Mouse (Mus musculus) CH12.LX (cell line): ENCODE results near the gene Gm43738. TPM values are rescaled to one million over a fixed set of nuclear protein-coding genes. Genes with fewer than 3 reads are reported as not detected.

Experiments
- DNase-seq: peaks from one replicate; pipeline ENCODE4 v3.0.0-alpha.2; 2013; ENCODE audit errors: extremely low read depth
- H3K27ac ChIP-seq: 2 replicates; pipeline ENCODE4 v1.5.1; 2012; ENCODE audit warnings: low read depth, mild to moderate bottlenecking, control low read depth, moderate library complexity; ENCODE audit not compliant: insufficient read depth
- H3K27me3 ChIP-seq: replicated peaks from 2 replicates; pipeline ENCODE3; 2012; ENCODE audit warnings: inconsistent platforms
- H3K36me3 ChIP-seq, 2 experiments: replicated peaks in 1 of 2; 2 replicates each; pipeline versions ENCODE3 to v1.6.1; 2012; ENCODE audit warnings: inconsistent platforms in 1 of 2, low read length in 1 of 2, mild to moderate bottlenecking in 1 of 2, mixed read lengths in 1 of 2, moderate library complexity in 1 of 2; ENCODE audit not compliant: control insufficient read depth in 1 of 2, insufficient read depth in 1 of 2
- H3K4me1 ChIP-seq, 2 experiments: 2 replicates each; pipeline ENCODE4 v1.6.1; 2012; ENCODE audit warnings: inconsistent platforms in 1 of 2, moderate library complexity in 1 of 2; ENCODE audit not compliant: insufficient read depth in 2 of 2, control insufficient read depth in 1 of 2
- H3K4me2 ChIP-seq: 2 replicates; pipeline ENCODE4 v1.6.1; 2012; ENCODE audit warnings: low read depth, mild to moderate bottlenecking, control low read depth; ENCODE audit not compliant: poor library complexity, insufficient read depth, severe bottlenecking
- H3K4me3 ChIP-seq, 3 experiments: fragments of 150-350 bp in 1 of 3; sonication (generic) in 1 of 3; replicated peaks in 1 of 3; 2 replicates each; pipeline versions ENCODE3 to v1.5.1; 2011 to 2012; ENCODE audit warnings: low read depth in 2 of 3, low read length in 2 of 3, mild to moderate bottlenecking in 2 of 3, moderate library complexity in 2 of 3, control low read depth in 1 of 3, improper control_type of control experiment in 1 of 3, inconsistent platforms in 1 of 3, mixed read lengths in 1 of 3; ENCODE audit not compliant: poor library complexity in 1 of 3
- H3K79me2 ChIP-seq: replicated peaks from 2 replicates; pipeline ENCODE4 v1.6.1; 2012; ENCODE audit warnings: mild to moderate bottlenecking, moderate library complexity; ENCODE audit not compliant: control insufficient read depth, poor library complexity, insufficient read depth, severe bottlenecking; ENCODE audit errors: extremely low read depth
- H3K9ac ChIP-seq: 2 replicates; pipeline ENCODE4 v1.6.1; 2012; ENCODE audit warnings: low read depth, mild to moderate bottlenecking, control low read depth, moderate library complexity; ENCODE audit not compliant: insufficient read depth
- H3K9me3 ChIP-seq: replicated peaks from 2 replicates; pipeline ENCODE3; 2012; ENCODE audit warnings: low read length, inconsistent platforms, mixed read lengths
- ELF1 ChIP-seq: IDR thresholded peaks from 2 replicates; pipeline ENCODE4 v1.6.1; 2014; ENCODE audit warnings: low read depth, mild to moderate bottlenecking, inconsistent platforms, low read length, improper control_type of control experiment
- EP300 ChIP-seq: IDR thresholded peaks from 2 replicates; pipeline ENCODE4 v1.6.1; 2011; ENCODE audit warnings: low read length, improper control_type of control experiment
- ETS1 ChIP-seq: conservative IDR thresholded peaks from 2 replicates; pipeline ENCODE4 v1.6.1; 2012; ENCODE audit warnings: low read depth, mild to moderate bottlenecking, inconsistent platforms, low read length, improper control_type of control experiment, moderate library complexity
- GABPA ChIP-seq: IDR thresholded peaks from 2 replicates; pipeline ENCODE4 v1.6.1; 2012; ENCODE audit warnings: low read depth, low read length, improper control_type of control experiment, inconsistent platforms; ENCODE audit not compliant: insufficient replicate concordance
- JUN ChIP-seq: IDR thresholded peaks from 2 replicates; pipeline ENCODE4 v1.6.1; 2011; ENCODE audit warnings: low read depth, mild to moderate bottlenecking, low read length, improper control_type of control experiment, moderate library complexity; ENCODE audit not compliant: insufficient read depth
- JUND ChIP-seq: conservative IDR thresholded peaks from 2 replicates; pipeline ENCODE4 v1.6.1; 2011; ENCODE audit warnings: low read depth, low read length, improper control_type of control experiment
- KAT2A ChIP-seq: IDR thresholded peaks from 2 replicates; pipeline ENCODE4 v1.6.1; 2012; ENCODE audit warnings: low read length, improper control_type of control experiment, inconsistent platforms; ENCODE audit not compliant: insufficient replicate concordance
- MAFK ChIP-seq: IDR thresholded peaks from 2 replicates; pipeline ENCODE4 v1.6.1; 2011; ENCODE audit warnings: low read length, improper control_type of control experiment; ENCODE audit not compliant: insufficient replicate concordance
- MAX ChIP-seq: IDR thresholded peaks from 2 replicates; pipeline ENCODE4 v1.6.1; 2011; ENCODE audit warnings: low read length, improper control_type of control experiment
- MAZ ChIP-seq: IDR thresholded peaks from 2 replicates; pipeline ENCODE4 v1.6.1; 2012; ENCODE audit warnings: low read depth, mild to moderate bottlenecking, inconsistent platforms, low read length, improper control_type of control experiment, moderate library complexity
- MEF2A ChIP-seq: IDR thresholded peaks from 2 replicates; pipeline ENCODE4 v1.6.1; 2014; ENCODE audit warnings: low read depth, mild to moderate bottlenecking, inconsistent platforms, low read length, improper control_type of control experiment, borderline replicate concordance
- MXI1 ChIP-seq: IDR thresholded peaks from 2 replicates; pipeline ENCODE4 v1.6.1; 2011; ENCODE audit warnings: mild to moderate bottlenecking, low read depth, low read length, improper control_type of control experiment
- MYC ChIP-seq: IDR thresholded peaks from 2 replicates; pipeline ENCODE4 v1.6.1; 2011; ENCODE audit warnings: low read depth, mild to moderate bottlenecking, improper control_type of control experiment, low read length
- NELFE ChIP-seq: IDR thresholded peaks from 2 replicates; pipeline ENCODE4 v1.6.1; 2011; ENCODE audit warnings: low read depth, low read length, improper control_type of control experiment
- POLR2AphosphoS2 ChIP-seq: IDR thresholded peaks from 2 replicates; pipeline ENCODE4 v1.6.1; 2011; ENCODE audit warnings: low read depth, low read length, improper control_type of control experiment
- SMC3 ChIP-seq: IDR thresholded peaks from 2 replicates; pipeline ENCODE4 v1.6.1; 2011; ENCODE audit warnings: low read depth, low read length, improper control_type of control experiment
- TBP ChIP-seq: conservative IDR thresholded peaks from 2 replicates; pipeline ENCODE4 v1.6.1; 2011; ENCODE audit warnings: low read depth, low read length, improper control_type of control experiment
- TCF12 ChIP-seq: IDR thresholded peaks from 2 replicates; pipeline ENCODE4 v1.6.1; 2014; ENCODE audit warnings: low read depth, mild to moderate bottlenecking, inconsistent platforms, low read length, improper control_type of control experiment
- UBTF ChIP-seq: IDR thresholded peaks from 2 replicates; pipeline ENCODE4 v1.6.1; 2012; ENCODE audit warnings: low read depth, mild to moderate bottlenecking, inconsistent platforms, low read length, improper control_type of control experiment, moderate library complexity
- USF1 ChIP-seq: IDR thresholded peaks from 2 replicates; pipeline ENCODE4 v1.6.1; 2014; ENCODE audit warnings: low read depth, mild to moderate bottlenecking, inconsistent platforms, low read length, improper control_type of control experiment
- USF2 ChIP-seq: conservative IDR thresholded peaks from 2 replicates; pipeline ENCODE4 v1.6.1; 2011; ENCODE audit warnings: low read depth, low read length, improper control_type of control experiment
- ZC3H11A ChIP-seq: IDR thresholded peaks from 2 replicates; pipeline ENCODE4 v1.6.1; 2012; ENCODE audit warnings: low read depth, mild to moderate bottlenecking, inconsistent platforms, low read length, improper control_type of control experiment
- ZKSCAN1 ChIP-seq: IDR thresholded peaks from 2 replicates; pipeline ENCODE4 v1.6.1; 2012; ENCODE audit warnings: low read depth, inconsistent platforms, low read length, improper control_type of control experiment, borderline replicate concordance
- ZNF384 ChIP-seq: IDR thresholded peaks from 2 replicates; pipeline ENCODE4 v1.6.1; 2012; ENCODE audit warnings: low read depth, low read length, improper control_type of control experiment, inconsistent platforms
- dilution Hi-C: fragments of 300-500 bp; cut with MboI; formaldehyde crosslinking; loops from 2 replicates; pipeline ENCODE4 v1.14.3; 2020; ENCODE audit warnings: low sequenced_read_pairs; ENCODE audit not compliant: extremely low pct_unique_long_range_greater_than_20kb, extremely low pct_ligation_motif_present
- in situ Hi-C: fragments of 300-500 bp; cut with MboI; formaldehyde crosslinking; loops from 3 replicates; pipeline ENCODE4 v1.14.3; 2019; ENCODE audit warnings: low sequenced_read_pairs, low pct_ligation_motif_present, low pct_unique_long_range_greater_than_20kb, mixed read lengths
- polyA plus RNA-seq: library from polyadenylated mRNA; unstranded; fragments of >175 nt; gene quantifications from 2 replicates; pipeline ENCODE4 v1.2.1, GENCODE M21; 2012; ENCODE audit warnings: low read depth; ENCODE audit not compliant: insufficient read length
- total RNA-seq, 2 experiments: library from RNA; depleted of rRNA; stranded (reverse); fragments of 300-350 nt in 1 of 2; fragments of >200 nt in 1 of 2; gene quantifications; 2 replicates each; pipeline ENCODE4 v1.2.3; 2012 to 2014

Gene Gm43738
- total and polyA plus RNA-seq, 3 experiments, result not detected

GRCm38 (mm10) chr3:89125981-89126380 is 25.1 kb upstream of the Gm43738 start:
- dilution Hi-C loops, result no loop called here
- peaks cover 6% of the 10 kb centered on the region for H3K27me3 ChIP-seq
- no peak overlapping the region for H3K4me3 ChIP-seq
- H3K4me2 ChIP-seq, result no peak overlapping the region
- H3K9ac ChIP-seq, result no peak overlapping the region
- no peaks in the 10 kb centered on the region for H3K4me1 ChIP-seq
- no peaks in the 10 kb centered on the region for H3K79me2 ChIP-seq
- no peak for DNase-seq
- no peaks in the 10 kb centered on the region for H3K36me3 ChIP-seq
- in situ Hi-C loops, result no loop called here
- TF ChIP-seq POLR2AphosphoS2, result no peak
- TF ChIP-seq KAT2A, result no peak
- TF ChIP-seq MEF2A, result no peak
- TF ChIP-seq MAX, result no peak
- no peak for TF ChIP-seq JUN
- TF ChIP-seq ELF1, result no peak
- no peak for TF ChIP-seq MXI1
- no peak for TF ChIP-seq TBP
- TF ChIP-seq ZC3H11A, result no peak
- TF ChIP-seq MAZ, result no peak
- no peak for TF ChIP-seq USF2
- no peaks in the 10 kb centered on the region for H3K9me3 ChIP-seq
- no peak overlapping the region for H3K27ac ChIP-seq

- dilution Hi-C loops, result no loop called here
- in situ Hi-C loops, result no loop called here
- H3K27ac ChIP-seq, result no peak overlapping the region
- H3K79me2 ChIP-seq, result no peaks in the 10 kb centered on the region
- H3K9me3 ChIP-seq, result no peaks in the 10 kb centered on the region
- no peak overlapping the region for H3K4me3 ChIP-seq
- no peak overlapping the region for H3K4me2 ChIP-seq
- H3K27me3 ChIP-seq, result peaks cover 9% of the 10 kb centered on the region
- no peaks in the 10 kb centered on the region for H3K4me1 ChIP-seq
- no peak overlapping the region for H3K9ac ChIP-seq
- TF ChIP-seq SMC3 (no peak), MAFK (no peak), UBTF (no peak), GABPA (no peak), TCF12 (no peak), USF1 (no peak), ZKSCAN1 (no peak), TBP (no peak), MXI1 (no peak), EP300 (no peak), MAZ (no peak), ZNF384 (no peak), MYC (no peak), JUND (no peak), ETS1 (no peak), USF2 (no peak), NELFE (no peak)
- TF ChIP-seq, all 38 proteins: peak for 0
- DNase-seq, result no peak
- no peaks in the 10 kb centered on the region for H3K36me3 ChIP-seq
Observed at GRCm38 (mm10) chr3:89124241-89124640, 23.3 kb upstream of the Gm43738 start.
